Mouse (Mus musculus): ENCODE data around the gene Tmem209.

The Tmem209 gene

DNA sequence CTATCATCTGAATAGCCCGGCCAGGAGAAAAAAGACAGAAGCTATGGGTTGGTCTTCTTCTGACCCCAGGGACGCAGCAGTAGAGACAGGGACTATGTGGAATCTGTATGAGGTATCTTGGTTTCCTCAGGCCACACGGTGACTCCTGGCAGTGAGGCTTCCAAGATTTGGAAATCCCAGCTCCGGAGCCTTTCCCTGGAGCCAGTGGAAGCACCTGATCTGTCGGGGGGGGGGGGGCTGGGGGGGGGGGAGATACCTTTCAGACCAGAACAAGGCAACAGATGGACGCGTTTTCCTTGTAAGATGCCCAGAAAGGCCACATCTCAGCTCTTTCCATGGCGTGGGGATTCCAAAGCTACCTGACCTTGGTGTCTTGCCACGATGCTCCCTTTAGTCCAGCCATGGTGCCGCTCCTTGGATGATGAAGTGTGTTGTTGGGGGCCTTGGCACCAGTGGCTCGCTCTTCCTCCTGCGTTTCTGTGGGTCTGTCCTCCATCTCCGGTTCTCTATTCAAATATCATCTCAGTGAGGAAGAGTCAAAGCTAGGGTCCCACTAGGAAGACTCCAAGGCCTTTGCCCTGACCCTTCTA is 47.7 kb downstream of the Tmem209 start:
- DNase-seq (ENCODE audit: low spot score in 2 of 2), result peak in 1 of 2 experiments; percentile 50

- DNase-seq (ENCODE audit: low spot score in 2 of 2), result peak in 1 of 2 experiments; percentile 65
These were observed 48.7 kb downstream of the Tmem209 start for GRCm38 (mm10) chr6:30460750-30461446.

GRCm38 (mm10) chr6:30459811-30460749 is 49.5 kb downstream of the Tmem209 start:
- peak; percentile 77 to 94 for DNase-seq (ENCODE audit: low spot score in 2 of 2)

GRCm38 (mm10) chr6:30459056-30459747 is 50.4 kb downstream of the Tmem209 start:
- peak in 1 of 2 experiments; percentile 56 for DNase-seq (ENCODE audit: low spot score in 2 of 2)

DNA sequence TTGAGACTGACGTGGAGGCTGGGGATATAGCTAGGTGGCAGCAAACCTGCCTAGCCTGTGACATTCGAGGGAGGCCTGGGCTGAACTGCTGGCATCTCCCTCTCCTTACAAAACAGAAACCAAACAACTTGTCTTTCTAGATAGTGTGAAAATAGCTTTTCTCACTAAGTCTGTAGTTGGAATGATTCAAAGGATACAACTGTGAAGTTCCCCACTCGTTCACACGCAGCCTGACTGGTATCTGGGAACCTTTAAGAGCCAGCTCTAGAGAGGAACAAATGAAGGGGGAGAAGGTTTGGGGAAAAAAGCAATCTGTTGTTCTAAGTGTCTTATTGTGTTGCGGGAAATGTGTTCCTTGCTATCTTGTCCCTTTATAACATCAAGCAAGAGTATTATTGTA is 51.0 kb downstream of the Tmem209 start:
- DNase-seq (ENCODE audit: low spot score in 2 of 2), result no peak

GRCm38 (mm10) chr6:30456991-30457390 is 52.6 kb downstream of the Tmem209 start:
- no peak for DNase-seq (ENCODE audit: low spot score in 2 of 2)

GRCm38 (mm10) chr6:30439576-30439975 is 70.0 kb downstream of the Tmem209 start:
- DNase-seq (ENCODE audit: low spot score in 2 of 2), result no peak

GRCm38 (mm10) chr6:30437054-30437453 is 72.5 kb downstream of the Tmem209 start:
- DNase-seq (ENCODE audit: low spot score in 2 of 2), result no peak

DNA sequence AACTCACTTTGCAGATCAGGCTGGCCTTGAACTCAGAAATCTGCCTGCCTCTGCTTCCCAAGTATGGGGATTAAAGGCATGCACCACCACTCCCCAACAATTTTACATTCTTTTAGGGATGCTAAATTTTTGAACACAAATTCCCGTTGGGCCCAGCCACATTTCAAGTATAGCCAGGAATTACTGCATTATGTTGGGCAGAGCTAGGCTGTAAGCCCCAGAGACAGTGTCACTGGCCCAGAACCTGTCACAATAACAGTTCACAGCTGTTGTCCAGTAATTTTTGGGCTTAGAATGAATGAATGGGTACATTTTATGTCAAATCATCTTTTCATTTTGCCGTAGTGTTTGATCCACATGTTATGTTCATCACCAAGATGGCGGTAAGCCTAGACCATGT is 73.1 kb downstream of the Tmem209 start:
- DNase-seq (ENCODE audit: low spot score in 2 of 2), result no peak

GRCm38 (mm10) chr6:30432461-30433192 is 77.0 kb downstream of the Tmem209 start:
- no peak for DNase-seq (ENCODE audit: low spot score in 2 of 2)
